Mouse (Mus musculus) ES-Bruce4 (cell line): ENCODE measurements around the gene Fam120a. TPM values are rescaled to one million over a fixed set of nuclear protein-coding genes. Genes with fewer than 3 reads are reported as not detected.
A peak's percentile ranks its signal among the peaks of the same experiment; 100 is the strongest.

ENCODE experiments used
- H3K27ac ChIP-seq: 2 replicates; pipeline ENCODE4 v1.5.1; 2012; ENCODE audit warnings: low read length, inconsistent platforms; ENCODE audit not compliant: insufficient read depth
- H3K27me3 ChIP-seq: 2 replicates; pipeline ENCODE4 v1.6.1; 2012; ENCODE audit warnings: mild to moderate bottlenecking, low read length, inconsistent platforms; ENCODE audit not compliant: control insufficient read depth, poor library complexity, insufficient read depth, severe bottlenecking
- H3K36me3 ChIP-seq: 2 replicates; pipeline ENCODE4 v1.6.1; 2012; ENCODE audit warnings: inconsistent platforms, mild to moderate bottlenecking, low read length, moderate library complexity; ENCODE audit not compliant: control insufficient read depth, poor library complexity, insufficient read depth, severe bottlenecking
- H3K4me1 ChIP-seq: one replicate; pipeline ENCODE4 v1.8.1; 2011; ENCODE audit warnings: low read length; ENCODE audit not compliant: control insufficient read depth, insufficient read depth
- H3K4me3 ChIP-seq: 2 replicates; pipeline ENCODE4 v1.5.1; 2011; ENCODE audit warnings: low read depth, mild to moderate bottlenecking, low read length
- H3K9ac ChIP-seq: 2 replicates; pipeline ENCODE4 v1.6.1; 2012; ENCODE audit warnings: low read depth, mild to moderate bottlenecking, inconsistent platforms; ENCODE audit not compliant: poor library complexity, severe bottlenecking
- H3K9me3 ChIP-seq: replicated peaks from 2 replicates; pipeline ENCODE4 v1.6.1; 2012; ENCODE audit warnings: mild to moderate bottlenecking, low read length, inconsistent platforms; ENCODE audit not compliant: control insufficient read depth, poor library complexity, insufficient read depth, severe bottlenecking
- CTCF ChIP-seq: IDR thresholded peaks from one replicate; pipeline ENCODE4 v1.8.1; 2011; ENCODE audit warnings: low read depth, low read length
- EP300 ChIP-seq: IDR thresholded peaks from 2 replicates; pipeline ENCODE4 v1.6.1; 2011; ENCODE audit warnings: low read depth, low read length; ENCODE audit not compliant: insufficient read depth
- POLR2A ChIP-seq: IDR thresholded peaks from one replicate; pipeline ENCODE4 v1.8.1; 2011; ENCODE audit warnings: low read length; ENCODE audit not compliant: insufficient read depth
- polyA plus RNA-seq: library from polyadenylated mRNA; stranded (reverse); fragments of >200 nt; gene quantifications from 2 replicates; pipeline ENCODE4 v1.2.4, GENCODE M21; 2011; ENCODE audit warnings: low read depth; ENCODE audit not compliant: missing spikeins, insufficient read depth, insufficient read length

The Fam120a gene
- polyA plus RNA-seq, 1 experiment, result 96.4 TPM

DNA sequence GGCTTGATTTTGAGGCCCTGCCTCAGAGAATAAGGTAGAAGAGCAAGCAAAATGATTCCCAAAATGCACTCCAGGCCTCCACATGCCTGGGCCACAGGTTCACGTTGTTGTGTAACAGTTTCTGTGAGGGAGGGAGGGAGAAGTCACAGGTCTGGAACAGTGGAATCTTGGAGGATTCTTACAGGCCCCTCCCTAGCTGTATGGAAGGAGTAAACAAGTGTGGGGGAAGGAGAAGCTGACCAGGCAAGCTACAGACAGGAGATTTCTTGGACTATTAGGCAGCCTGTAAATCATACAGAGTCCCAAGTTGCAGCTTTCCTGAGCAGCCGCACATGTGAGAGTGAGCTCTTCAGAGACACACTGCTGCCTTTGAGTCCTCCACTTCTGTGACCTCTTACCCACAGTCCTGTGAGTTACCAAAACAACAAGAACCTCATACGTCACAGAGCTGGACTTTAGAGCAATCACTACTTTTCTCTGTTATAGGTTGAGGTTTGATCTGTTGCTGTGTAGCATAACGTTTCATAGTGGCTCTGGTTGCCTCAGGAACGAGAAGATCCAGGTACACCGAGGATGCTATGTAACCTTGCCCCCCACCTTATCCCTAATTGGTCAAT, 14.8 kb upstream of the Fam120a start:
- Histone ChIP-seq H3K27me3 (no peaks in the 10 kb centered on the region), H3K9ac (no peak overlapping the region), H3K4me1 (peaks cover 4% of the 10 kb centered on the region), H3K9me3 (no peaks in the 10 kb centered on the region), H3K36me3 (no peaks in the 10 kb centered on the region), H3K4me3 (no peak overlapping the region), H3K27ac (peak overlapping the region; percentile 8; the same call in 1 of the 2 replicates)
- TF ChIP-seq CTCF (no peak), POLR2A (no peak), EP300 (no peak)

DNA sequence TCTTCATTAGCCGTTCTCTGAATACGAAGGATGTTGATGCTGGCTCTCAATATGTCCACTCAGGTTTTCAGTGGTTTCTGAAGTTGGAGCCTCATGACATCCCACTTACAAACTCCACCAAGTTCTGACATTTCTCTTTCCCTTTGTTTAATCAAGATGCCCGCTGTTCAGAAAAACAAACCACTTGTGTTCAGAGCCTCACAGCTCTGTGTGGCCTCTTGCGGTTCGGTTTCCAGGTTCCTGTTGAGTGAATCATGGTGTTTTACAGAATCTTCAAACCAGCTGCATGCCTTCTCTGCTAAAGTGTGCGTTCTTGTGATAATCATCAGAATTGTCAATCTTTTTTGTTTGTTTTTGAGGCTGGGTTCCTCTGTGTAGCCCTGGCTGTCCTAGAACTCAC, 11.3 kb upstream of the Fam120a start:
- H3K9me3 ChIP-seq, result no peaks in the 10 kb centered on the region
- no peak overlapping the region for H3K9ac ChIP-seq
- H3K27me3 ChIP-seq, result no peaks in the 10 kb centered on the region
- H3K4me1 ChIP-seq, result peaks cover 4% of the 10 kb centered on the region
- H3K27ac ChIP-seq, result no peak overlapping the region
- no peak for TF ChIP-seq EP300
- TF ChIP-seq POLR2A, result no peak
- no peak for TF ChIP-seq CTCF
- no peaks in the 10 kb centered on the region for H3K36me3 ChIP-seq
- no peak overlapping the region for H3K4me3 ChIP-seq

- H3K27ac ChIP-seq, result no peak overlapping the region
Measured at GRCm38 (mm10) chr13:48977858-48978257, 10.0 kb upstream of the Fam120a start.

DNA sequence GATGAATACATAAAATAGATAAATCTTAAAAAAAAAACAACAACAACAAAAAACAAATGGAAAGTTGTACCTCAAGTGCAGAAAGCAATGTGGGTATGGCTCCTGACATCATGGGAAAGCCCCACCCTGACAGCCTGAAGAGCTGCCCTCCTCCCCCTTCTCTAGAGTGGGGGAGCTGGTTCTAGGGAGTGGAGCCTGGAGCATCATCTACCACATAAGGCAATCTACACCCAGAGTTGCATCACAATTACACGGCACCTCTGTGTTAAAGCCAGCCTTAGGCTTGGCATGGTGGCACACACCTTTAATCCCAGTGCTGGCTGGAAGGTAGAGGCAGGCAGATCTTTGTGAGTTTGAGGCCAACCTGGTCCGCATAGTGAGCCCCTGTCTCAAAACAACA, 6.9 kb upstream of the Fam120a start:
- Histone ChIP-seq H3K36me3 (no peaks in the 10 kb centered on the region), H3K27ac (no peak overlapping the region), H3K4me3 (no peak overlapping the region), H3K27me3 (no peaks in the 10 kb centered on the region), H3K9ac (no peak overlapping the region), H3K9me3 (no peaks in the 10 kb centered on the region), H3K4me1 (no peaks in the 10 kb centered on the region)
- TF ChIP-seq CTCF, result no peak
- TF ChIP-seq EP300, result no peak
- TF ChIP-seq POLR2A, result no peak

More at GRCm38 (mm10) chr13:48977858-48978257, 10.0 kb upstream of the Fam120a start:
- Histone ChIP-seq H3K4me1 (peaks cover 4% of the 10 kb centered on the region), H3K4me3 (no peak overlapping the region), H3K27me3 (no peaks in the 10 kb centered on the region), H3K9ac (no peak overlapping the region), H3K9me3 (no peaks in the 10 kb centered on the region), H3K36me3 (no peaks in the 10 kb centered on the region)
- no peak for TF ChIP-seq POLR2A

GRCm38 (mm10) chr13:48974266-48974665, 6.4 kb upstream of the Fam120a start:
- TF ChIP-seq EP300, result no peak
- no peak for TF ChIP-seq CTCF
- no peak for TF ChIP-seq POLR2A
- H3K4me3 ChIP-seq, result no peak overlapping the region
- no peaks in the 10 kb centered on the region for H3K4me1 ChIP-seq
- H3K36me3 ChIP-seq, result no peaks in the 10 kb centered on the region
- no peak overlapping the region for H3K27ac ChIP-seq
- H3K9me3 ChIP-seq, result no peaks in the 10 kb centered on the region
- no peaks in the 10 kb centered on the region for H3K27me3 ChIP-seq
- H3K9ac ChIP-seq, result no peak overlapping the region

DNA sequence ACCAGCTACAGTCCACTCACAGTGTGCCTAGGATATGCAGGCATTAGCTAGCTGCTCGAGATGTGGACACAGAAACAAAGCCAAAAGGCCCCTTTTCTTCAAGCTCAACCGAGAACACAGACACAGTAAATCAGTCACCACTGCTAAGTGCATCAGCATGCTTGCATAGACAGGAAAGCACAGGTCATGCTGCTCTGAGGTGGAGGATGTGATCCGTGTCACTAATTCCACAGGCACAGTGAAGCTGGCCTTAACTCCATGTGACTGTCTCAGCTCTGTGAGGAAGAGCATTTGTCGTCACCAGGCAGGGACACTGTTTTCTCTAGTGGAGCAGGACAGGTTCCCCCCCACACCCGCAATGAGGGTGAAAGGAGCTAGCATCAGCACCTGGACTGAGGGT, 5.4 kb upstream of the Fam120a start:
- Histone ChIP-seq H3K27ac (no peak overlapping the region), H3K9me3 (no peaks in the 10 kb centered on the region), H3K9ac (no peak overlapping the region), H3K4me3 (no peak overlapping the region), H3K36me3 (no peaks in the 10 kb centered on the region), H3K27me3 (no peaks in the 10 kb centered on the region), H3K4me1 (no peaks in the 10 kb centered on the region)
- TF ChIP-seq EP300 (no peak), POLR2A (no peak), CTCF (no peak)
